Mouse (Mus musculus): Measurements from ENCODE around the gene Ficd.

DNA sequence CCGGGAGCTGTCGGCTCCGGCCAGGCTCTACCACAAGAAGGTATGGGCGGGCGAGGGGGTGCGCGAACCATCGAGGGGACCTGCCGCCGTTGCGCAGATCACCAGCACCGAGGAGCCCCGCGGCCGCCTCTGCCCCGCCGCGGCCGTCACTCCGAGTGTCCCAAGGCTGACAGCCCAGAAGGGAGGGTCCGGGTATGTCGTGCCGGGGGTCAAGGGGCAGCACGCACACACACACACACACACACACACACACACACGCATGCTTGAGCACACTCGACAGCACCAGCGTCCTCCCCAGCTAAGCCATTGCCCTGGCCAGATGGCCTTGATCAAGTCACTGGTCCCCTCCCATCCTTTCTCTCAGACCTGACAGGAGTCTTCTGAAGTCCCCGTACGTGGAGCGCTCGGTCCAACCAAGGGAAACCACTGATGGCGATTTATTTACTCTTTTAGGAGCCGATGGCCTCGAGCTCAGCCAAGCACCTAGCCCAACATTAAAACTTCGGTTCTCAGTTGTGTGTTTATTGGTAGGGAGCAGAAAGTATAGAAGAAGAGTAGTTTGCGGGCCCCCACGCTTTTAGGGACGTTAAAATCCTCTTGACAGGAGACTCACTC, 37.4 kb downstream of the Ficd start:
- TF ChIP-seq CTCF (IDR thresholded peaks at IDR 0.05; ENCODE audit: low read depth, low read length) (no peak), POLR2A (IDR thresholded peaks at IDR 0.05; ENCODE audit: insufficient read depth, low read length) (no peak), EP300 (IDR thresholded peaks at IDR 0.05; ENCODE audit: insufficient read depth, low read depth, low read length) (no peak)

Measured in ES-Bruce4 (cell line).